Mouse (Mus musculus) cerebellum, adult (tissue): ENCODE results near the gene Cpd.
A peak's percentile ranks its signal among the peaks of the same experiment; 100 is the strongest.
"Not testable (repeated sequence)": the region's sequence is repeated elsewhere in the genome, so short reads cannot be mapped to it uniquely, and the experiment has no call there.

Experiments used
- ATAC-seq: cut with Nextera tagmentation; 2 replicates; pipeline ENCODE4 v1.9.2; 2017; ENCODE audit warnings: mild to moderate bottlenecking, moderate library complexity, mixed read lengths; ENCODE audit not compliant: insufficient number of reproducible peaks, low FRiP score, low TSS enrichment

Cpd gene

GRCm38 (mm10) chr11:76848081-76848480 lies 1.3 kb upstream of the Cpd start:
- ATAC-seq, result no peak

DNA sequence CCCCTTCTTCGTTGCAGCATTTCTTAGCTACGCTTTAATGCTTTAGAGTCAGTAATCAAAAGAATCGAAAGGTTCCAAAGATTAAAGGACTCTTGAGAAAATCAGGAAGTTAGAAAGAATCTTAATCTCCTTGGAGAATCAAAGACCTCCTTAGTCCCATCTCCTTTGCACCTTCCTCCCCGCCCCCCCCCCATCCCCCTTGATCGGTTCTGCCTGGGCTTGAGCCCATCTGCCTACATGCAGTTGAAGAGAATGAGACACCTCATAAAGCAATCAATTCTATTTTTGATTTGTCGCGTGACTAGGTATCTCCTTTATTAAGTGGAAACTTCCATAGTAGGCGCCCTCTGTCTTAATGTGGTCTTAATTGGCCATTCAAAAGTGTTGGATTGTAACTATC lies 536 bp upstream of the Cpd start:
- ATAC-seq, result no peak

GRCm38 (mm10) chr11:76846011-76846877 lies 574 bp downstream of the Cpd start:
- ATAC-seq, result peak; percentile 52; the same call in 1 of the 2 replicates

DNA sequence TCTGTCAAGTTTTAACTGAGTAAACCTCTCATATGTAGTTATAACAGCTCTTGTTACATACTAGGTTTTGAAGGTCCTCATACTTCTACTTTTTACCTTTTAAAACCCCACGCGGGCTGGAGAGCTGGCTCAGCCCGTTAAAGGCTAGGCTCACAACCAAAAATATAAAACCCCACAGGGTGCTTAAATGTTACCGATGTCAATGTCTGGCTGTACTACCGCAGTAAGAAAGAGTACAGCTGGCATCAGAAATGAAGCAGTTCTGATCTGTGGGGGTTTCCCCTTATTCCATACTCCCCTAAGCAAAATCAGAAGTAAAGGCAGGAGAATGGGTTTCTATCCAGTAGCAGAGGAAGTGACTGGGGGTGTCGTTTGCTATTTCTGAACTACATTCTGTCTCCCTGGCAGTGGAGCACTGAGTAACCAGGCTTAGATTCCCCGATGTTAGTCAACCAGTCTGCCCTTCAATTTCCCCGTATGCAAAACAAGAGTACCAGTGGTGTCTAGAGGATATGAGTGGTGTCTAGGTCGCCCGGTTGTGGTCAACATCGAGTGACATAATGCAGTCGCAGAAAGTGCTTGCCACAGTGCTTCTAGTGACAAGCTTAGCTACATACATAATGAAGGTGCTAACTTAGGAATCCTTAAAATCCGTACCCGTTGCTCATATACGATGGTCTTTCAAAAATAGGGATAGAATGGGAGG lies 1.4 kb downstream of the Cpd start:
- ATAC-seq, result no peak

GRCm38 (mm10) chr11:76838573-76838972 lies 8.2 kb downstream of the Cpd start:
- ATAC-seq, result no peak

- no peak for ATAC-seq
These were observed 10.5 kb downstream of the Cpd start for GRCm38 (mm10) chr11:76836317-76836716.

GRCm38 (mm10) chr11:76835868-76836267 lies 10.9 kb downstream of the Cpd start:
- no peak for ATAC-seq

DNA sequence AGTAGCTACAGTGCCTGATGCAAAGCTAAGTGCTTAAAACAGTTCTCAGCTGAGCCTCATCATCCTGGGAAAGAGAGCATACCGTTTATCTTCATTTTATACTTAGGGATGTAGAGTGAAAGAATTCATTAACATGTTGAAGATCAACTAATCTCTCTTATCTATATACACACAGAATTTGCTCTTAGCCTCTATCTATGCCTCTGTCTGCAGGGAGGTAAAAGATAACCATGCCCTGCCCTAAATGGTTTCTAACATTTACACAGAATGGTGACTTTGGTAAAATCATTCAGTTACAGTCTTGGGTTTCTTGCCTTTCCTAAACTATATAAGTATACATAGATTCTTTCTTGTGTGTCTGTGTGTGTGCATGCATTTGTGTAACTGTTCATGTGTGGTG lies 12.2 kb downstream of the Cpd start:
- no peak for ATAC-seq

- ATAC-seq, result no peak
These were observed 21.9 kb downstream of the Cpd start for GRCm38 (mm10) chr11:76824885-76825265.

DNA sequence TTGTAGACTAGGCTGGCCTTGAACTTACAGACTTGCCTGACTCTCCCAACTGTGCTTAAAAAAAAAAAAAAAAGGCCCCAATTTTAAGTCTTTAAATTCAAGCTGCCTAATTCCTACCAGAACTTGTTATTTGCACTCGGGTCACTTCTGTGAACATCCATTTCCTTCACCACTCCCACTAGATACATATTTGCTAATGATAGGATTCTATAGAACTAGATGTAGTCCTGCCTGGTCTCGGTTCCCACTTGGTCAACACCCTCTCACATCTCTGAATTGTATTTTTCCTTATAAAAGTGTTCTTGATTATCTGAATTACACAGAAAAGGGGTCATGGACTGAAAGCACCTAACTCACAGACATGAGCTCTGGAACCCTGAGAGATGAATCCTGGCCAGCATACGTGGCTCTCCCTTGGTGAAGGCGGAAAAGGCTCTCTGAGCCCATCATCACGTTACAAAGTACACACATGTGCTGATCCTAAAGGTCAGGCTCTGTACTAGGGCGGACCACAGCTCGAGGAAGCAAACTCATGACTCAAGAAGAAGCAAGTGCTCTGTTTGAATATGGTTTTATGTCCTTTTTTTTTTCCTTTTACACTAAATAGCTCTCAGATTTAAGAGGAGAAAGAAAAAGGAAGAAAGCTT lies 22.5 kb downstream of the Cpd start:
- no peak for ATAC-seq

DNA sequence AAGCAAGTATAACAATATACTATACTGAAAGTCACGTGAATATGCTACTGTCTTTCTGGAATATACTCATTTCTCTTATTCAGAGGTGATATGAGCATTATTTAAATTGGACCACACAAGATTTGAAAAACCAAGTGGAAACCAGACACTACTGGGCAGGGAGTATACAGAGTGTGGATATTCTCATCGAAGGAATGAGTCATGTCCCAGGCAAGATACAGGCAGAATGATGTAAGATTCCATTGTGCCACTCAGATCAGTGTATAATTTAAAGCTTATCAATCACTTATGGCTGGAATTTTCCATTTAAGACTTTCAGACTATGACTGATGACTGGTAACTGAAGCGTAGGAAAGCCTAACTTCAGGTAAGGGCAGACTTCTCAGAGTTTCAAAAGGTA lies 23.2 kb downstream of the Cpd start:
- no peak for ATAC-seq

DNA sequence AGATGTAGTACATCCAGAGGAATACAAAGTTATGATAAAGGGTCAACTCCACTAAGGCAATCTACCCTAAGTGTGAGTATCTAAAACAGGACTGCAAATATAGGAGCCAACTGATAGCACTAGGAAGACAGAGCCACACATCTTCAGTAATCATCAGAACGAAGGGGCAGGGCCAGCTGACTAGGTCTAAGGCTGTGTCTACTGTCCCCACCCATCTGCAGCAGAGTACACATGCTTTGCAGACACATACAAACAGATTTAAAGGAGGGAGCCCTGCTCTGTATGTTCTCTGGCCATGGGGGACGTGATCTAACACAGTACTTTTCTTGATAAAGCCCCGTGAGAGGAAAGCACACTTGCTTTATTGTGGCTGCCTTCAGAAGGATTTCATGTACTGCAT lies 25.5 kb downstream of the Cpd start:
- no peak for ATAC-seq

GRCm38 (mm10) chr11:76817664-76818063 lies 29.2 kb downstream of the Cpd start:
- ATAC-seq, result no peak

- ATAC-seq, result no peak
These were observed 35.9 kb downstream of the Cpd start for GRCm38 (mm10) chr11:76810706-76811495.

- peak; percentile 91 for ATAC-seq
These were observed 37.4 kb downstream of the Cpd start for GRCm38 (mm10) chr11:76809450-76809849.

- no peak for ATAC-seq
These were observed 38.3 kb downstream of the Cpd start for GRCm38 (mm10) chr11:76808550-76808949.

GRCm38 (mm10) chr11:76807007-76807679 lies 39.7 kb downstream of the Cpd start:
- ATAC-seq, result no peak

- ATAC-seq, result no peak
These were observed 40.8 kb downstream of the Cpd start for GRCm38 (mm10) chr11:76806026-76806425.

- ATAC-seq, result not testable (repeated sequence)
These were observed 41.7 kb downstream of the Cpd start for GRCm38 (mm10) chr11:76805072-76805471.

- ATAC-seq, result no peak
These were observed 43.6 kb downstream of the Cpd start for GRCm38 (mm10) chr11:76803266-76803665.
